Mouse (Mus musculus) olfactory bulb, adult 2 months (tissue): ENCODE data around the gene Spaar. TPM values are rescaled to one million over a fixed set of nuclear protein-coding genes. Genes with fewer than 3 reads are reported as not detected.

Source experiments
- H3K27ac ChIP-seq: fragments of 200-500 bp; 2 replicates; pipeline ENCODE4 v1.5.1; 2012; ENCODE audit warnings: low read depth, low read length; ENCODE audit not compliant: insufficient read depth
- H3K4me1 ChIP-seq: fragments of 200-500 bp; 2 replicates; pipeline ENCODE4 v1.6.1; 2012; ENCODE audit warnings: low read length; ENCODE audit not compliant: control insufficient read depth, insufficient read depth
- H3K4me3 ChIP-seq: fragments of 200-500 bp; 2 replicates; pipeline ENCODE4 v1.5.1; 2012; ENCODE audit warnings: mild to moderate bottlenecking, low read depth, low read length, moderate library complexity; ENCODE audit not compliant: insufficient read depth
- CTCF ChIP-seq: fragments of 200-500 bp; IDR thresholded peaks from 2 replicates; pipeline ENCODE4 v1.5.1; 2012; ENCODE audit warnings: low read depth, mild to moderate bottlenecking, low read length, moderate library complexity; ENCODE audit not compliant: insufficient read depth
- POLR2A ChIP-seq: fragments of 200-500 bp; IDR thresholded peaks from 2 replicates; pipeline ENCODE4 v1.6.1; 2012; ENCODE audit warnings: mild to moderate bottlenecking, low read depth, low read length, moderate library complexity; ENCODE audit not compliant: insufficient read depth
- WGBS: fragments of 180-500 bp; shearing (Covaris S2); methylation state at CpG from one replicate; pipeline ENCODE4 v1.1.7; 2018; 5-methylcytosine and 5-hydroxymethylcytosine counted together
- polyA plus RNA-seq: library from polyadenylated mRNA; stranded (reverse); fragments of >200 nt; gene quantifications from 2 replicates; pipeline ENCODE4 v1.2.4, GENCODE M21; 2012; ENCODE audit warnings: low replicate concordance; ENCODE audit not compliant: missing spikeins, insufficient read depth, insufficient read length

Gene Spaar
- polyA plus RNA-seq, 1 experiment: not detected

GRCm38 (mm10) chr4:43703851-43704250, 26.0 kb upstream of the Spaar start:
- Histone ChIP-seq H3K4me1 (no peaks in the 10 kb centered on the region; the same call in 1 of the 2 replicates), H3K4me3 (no peak overlapping the region), H3K27ac (no peak overlapping the region)
- no peak for TF ChIP-seq POLR2A
- no peak for TF ChIP-seq CTCF
- WGBS: 74% methylated on average over 8 of the region's 8 CpGs

GRCm38 (mm10) chr4:43705991-43706390, 23.8 kb upstream of the Spaar start:
- Histone ChIP-seq H3K4me1 (no peaks in the 10 kb centered on the region; the same call in 1 of the 2 replicates), H3K4me3 (no peak overlapping the region), H3K27ac (no peak overlapping the region)
- WGBS: 89% methylated on average over 13 of the region's 13 CpGs
- TF ChIP-seq POLR2A (no peak), CTCF (no peak)

- no peak for TF ChIP-seq POLR2A
- TF ChIP-seq CTCF: no peak
- Histone ChIP-seq H3K4me1 (no peaks in the 10 kb centered on the region), H3K4me3 (no peak within 1 kb of the TSS), H3K27ac (no peak within 1 kb of the TSS)
- WGBS: 57% methylated on average over 6 of the region's 6 CpGs
Observed at GRCm38 (mm10) chr4:43709869-43710268, 20.0 kb upstream of the Spaar start, which contains the start of gene Olfr71. Gene Olfr71 (minus strand): TSS chr4:43710255.

- Histone ChIP-seq H3K4me3 (no peak overlapping the region), H3K27ac (no peak overlapping the region), H3K4me1 (no peaks in the 10 kb centered on the region)
- WGBS: 7% methylated on average over 2 of the region's 2 CpGs
- no peak for TF ChIP-seq POLR2A
- peak; percentile 58; the same call in 1 of the 2 replicates for TF ChIP-seq CTCF
Observed at GRCm38 (mm10) chr4:43711821-43712220, 18.0 kb upstream of the Spaar start.

GRCm38 (mm10) chr4:43713652-43714219, 16.1 kb upstream of the Spaar start:
- TF ChIP-seq CTCF: no peak
- no peak for TF ChIP-seq POLR2A
- H3K4me1 ChIP-seq: no peaks in the 10 kb centered on the region
- no peak overlapping the region for H3K4me3 ChIP-seq
- H3K27ac ChIP-seq: no peak overlapping the region
- 41% methylated on average over 7 of the region's 7 CpGs for whole genome bisulfite sequencing

GRCm38 (mm10) chr4:43720491-43721228, 9.2 kb upstream of the Spaar start:
- Histone ChIP-seq H3K4me1 (no peaks in the 10 kb centered on the region), H3K27ac (no peak overlapping the region), H3K4me3 (no peak overlapping the region)
- 31% methylated on average over 16 of the region's 16 CpGs for WGBS
- TF ChIP-seq CTCF: no peak
- no peak for TF ChIP-seq POLR2A

- Histone ChIP-seq H3K4me3 (no peak overlapping the region), H3K27ac (no peak overlapping the region), H3K4me1 (peaks cover 2% of the 10 kb centered on the region)
- 87% methylated on average over 4 of the region's 4 CpGs for WGBS
- TF ChIP-seq POLR2A (no peak), CTCF (no peak)
Observed at GRCm38 (mm10) chr4:43722191-43722590, 7.6 kb upstream of the Spaar start.

GRCm38 (mm10) chr4:43724764-43725163, 5.1 kb upstream of the Spaar start:
- Histone ChIP-seq H3K4me3 (no peak overlapping the region), H3K27ac (no peak overlapping the region), H3K4me1 (peaks cover 15% of the 10 kb centered on the region)
- TF ChIP-seq CTCF: no peak
- no peak for TF ChIP-seq POLR2A
- 57% methylated on average over 1 of the region's 1 CpGs for WGBS

GRCm38 (mm10) chr4:43726228-43726993, 3.4 kb upstream of the Spaar start:
- Histone ChIP-seq H3K4me1 (peaks cover 21% of the 10 kb centered on the region), H3K4me3 (no peak overlapping the region), H3K27ac (no peak overlapping the region)
- WGBS: 79% methylated on average over 12 of the region's 12 CpGs
- TF ChIP-seq CTCF (no peak), POLR2A (no peak)
